ENCODE assay signal across 10 mouse cellular contexts in the genomic region with DNA sequence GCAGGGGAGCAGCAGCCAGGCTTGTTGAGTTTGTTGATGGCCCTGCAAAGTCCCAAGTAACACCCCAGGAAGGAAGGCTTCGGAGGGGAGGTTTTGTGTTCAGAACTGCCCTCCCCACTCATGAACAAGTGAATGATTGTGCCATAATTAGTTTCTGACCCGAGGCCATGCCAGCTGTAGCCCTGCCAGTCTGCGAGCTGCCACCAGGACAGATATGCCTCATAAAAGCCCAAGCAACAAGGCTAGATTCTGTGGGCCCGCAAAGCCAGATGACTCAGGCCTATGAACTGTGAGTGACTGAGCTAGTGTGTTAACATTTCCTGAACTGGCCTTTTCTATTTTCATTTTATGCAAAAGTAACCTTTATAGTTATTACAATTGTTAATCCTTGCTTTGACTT. TPM values are rescaled to one million over a fixed set of nuclear protein-coding genes. Genes with fewer than 3 reads are reported as not detected.
DNase-seq lines count a peak whose midpoint lies in the region; ATAC-seq and TF ChIP-seq lines count a peak whose summit lies in the region.
"Had no signal": no experiment of that assay in that cellular context is flagged by ENCODE, and none has a peak within 500 bp of the region (broad histone marks: within the 10 kb centered on the region; RNA-seq: fewer than 3 reads in every experiment).

No protein-coding gene starts in this region.

- no peaks in the 10 kb centered on the region for H3K27me3 ChIP-seq in midbrain, postnatal 0 days (ENCODE audit: insufficient read depth, low read length)
- H3K27me3 ChIP-seq in midbrain, embryonic 10.5 days (ENCODE audit: low read depth, poor library complexity, severe bottlenecking) = no peaks in the 10 kb centered on the region
- H3K27me3 ChIP-seq in kidney, embryonic 16.5 days (ENCODE audit: insufficient read depth, low read length) = no peaks in the 10 kb centered on the region
- no peaks in the 10 kb centered on the region for H3K27me3 ChIP-seq in thymus, adult 2 months (ENCODE audit: control insufficient read depth, insufficient read depth, low read length)
- H3K27me3 ChIP-seq: heart, embryonic 13.5 days had no signal

- DNase-seq in cerebellum, postnatal 10 days = peak; percentile 24 to 31
- DNase-seq in cerebellum, adult 9-10 months = no peak
- peak; percentile 2 for DNase-seq in midbrain, postnatal 0 days (ENCODE audit: low spot score)
- no peak for DNase-seq in midbrain, embryonic 10.5 days (ENCODE audit: low spot score)
- peak; percentile 3 for DNase-seq in right cerebral cortex, postnatal 25 days
- no peak for DNase-seq in thymus, adult 2 months
- DNase-seq: lung, postnatal 36 days had no signal

- H3K9me3 ChIP-seq in midbrain, postnatal 0 days (ENCODE audit: low read length) = no peaks in the 10 kb centered on the region
- no peaks in the 10 kb centered on the region for H3K9me3 ChIP-seq in midbrain, embryonic 10.5 days (replicated peaks)
- no peaks in the 10 kb centered on the region for H3K9me3 ChIP-seq in kidney, embryonic 16.5 days (ENCODE audit: low read length)
- H3K9me3 ChIP-seq: heart, embryonic 13.5 days had no signal

- no peak overlapping the region for H3K4me2 ChIP-seq in midbrain, postnatal 0 days (ENCODE audit: low read depth, low read length, poor library complexity, severe bottlenecking)
- H3K4me2 ChIP-seq in kidney, embryonic 16.5 days (replicated peaks; ENCODE audit: low read depth, low read length) = no peak overlapping the region
- H3K4me2 ChIP-seq: heart, embryonic 13.5 days had no signal

- ATAC-seq in midbrain, postnatal 0 days (ENCODE audit: low FRiP score) = no peak
- ATAC-seq in kidney, embryonic 16.5 days (ENCODE audit: low FRiP score, low TSS enrichment) = no peak
- ATAC-seq in megakaryocyte, adult 5-6 weeks (ENCODE audit: poor library complexity, severe bottlenecking) = no peak

- H3K4me3 ChIP-seq in midbrain, postnatal 0 days (ENCODE audit: low read depth, low read length) = no peak overlapping the region
- H3K4me3 ChIP-seq in midbrain, embryonic 10.5 days = no peak overlapping the region
- H3K4me3 ChIP-seq in kidney, embryonic 16.5 days (ENCODE audit: low read length) = no peak overlapping the region
- H3K4me3 ChIP-seq in thymus, adult 2 months (ENCODE audit: control insufficient read depth, insufficient read depth, low read length) = no peak overlapping the region
- H3K4me3 ChIP-seq: heart, embryonic 13.5 days had no signal

- no peaks in the 10 kb centered on the region for H3K4me1 ChIP-seq in midbrain, postnatal 0 days (ENCODE audit: insufficient read depth, low read length)
- H3K4me1 ChIP-seq in midbrain, embryonic 10.5 days = no peaks in the 10 kb centered on the region
- H3K4me1 ChIP-seq in kidney, embryonic 16.5 days (ENCODE audit: insufficient read depth, low read length) = 0 out of 2 replicates have a peak, but pooled peaks cover 2% of the 10 kb centered on the region
- no peaks in the 10 kb centered on the region for H3K4me1 ChIP-seq in thymus, adult 2 months (replicated peaks; ENCODE audit: control insufficient read depth, insufficient read depth, low read length)
- H3K4me1 ChIP-seq: heart, embryonic 13.5 days had no signal

- H3K9ac ChIP-seq in midbrain, postnatal 0 days (replicated peaks; ENCODE audit: low read length, poor library complexity, severe bottlenecking) = no peak overlapping the region
- H3K9ac ChIP-seq in kidney, embryonic 16.5 days (replicated peaks; ENCODE audit: low read length) = no peak overlapping the region
- H3K9ac ChIP-seq: heart, embryonic 13.5 days had no signal

- H3K36me3 ChIP-seq in midbrain, postnatal 0 days (ENCODE audit: insufficient read depth, low read length) = no peaks in the 10 kb centered on the region
- H3K36me3 ChIP-seq in midbrain, embryonic 10.5 days = no peaks in the 10 kb centered on the region
- H3K36me3 ChIP-seq in kidney, embryonic 16.5 days (ENCODE audit: insufficient read depth, low read length) = no peaks in the 10 kb centered on the region
- no peaks in the 10 kb centered on the region for H3K36me3 ChIP-seq in thymus, adult 2 months (ENCODE audit: control insufficient read depth, insufficient read depth, low read length)
- H3K36me3 ChIP-seq: heart, embryonic 13.5 days had no signal

- TF ChIP-seq CTCF in midbrain, postnatal 0 days (IDR thresholded peaks at IDR 0.05) = no peak
- no peak for TF ChIP-seq CTCF in thymus, adult 2 months (IDR thresholded peaks at IDR 0.05; ENCODE audit: borderline replicate concordance, control insufficient read depth, extremely low read depth, insufficient read depth, low read length, poor library complexity)

- TF ChIP-seq POLR2A in thymus, adult 2 months (IDR thresholded peaks at IDR 0.05; ENCODE audit: control insufficient read depth, extremely low read depth, insufficient read depth, low read length, poor library complexity) = no peak

- WGBS in midbrain, postnatal 0 days = 70% methylated on average over 4 of the region's 4 CpGs
- 76% methylated on average over 4 of the region's 4 CpGs for WGBS in midbrain, embryonic 10.5 days
- WGBS in kidney, embryonic 16.5 days = 45% methylated on average over 4 of the region's 4 CpGs
- WGBS in thymus, adult 2 months = 89% methylated on average over 4 of the region's 4 CpGs

- no peak overlapping the region for H3K27ac ChIP-seq in midbrain, postnatal 0 days (ENCODE audit: low read depth, low read length)
- no peak overlapping the region for H3K27ac ChIP-seq in midbrain, embryonic 10.5 days (replicated peaks)
- peak overlapping the region; percentile 34; the same call in 1 of the 2 replicates for H3K27ac ChIP-seq in kidney, embryonic 16.5 days (ENCODE audit: low read length)
- H3K27ac ChIP-seq in thymus, adult 2 months (ENCODE audit: control insufficient read depth, insufficient read depth, low read length) = no peak overlapping the region
- H3K27ac ChIP-seq: heart, embryonic 13.5 days had no signal

RNA-seq across cellular contexts. Expression of a gene that starts 48.3 kb away (rescaled TPM):
- 7.0 and 8.4 TPM in 2 replicates for total RNA-seq in midbrain, postnatal 0 days (2014; rRNA removed)
- 0.42 and 0.68 TPM in 2 replicates for polyA plus RNA-seq in midbrain, postnatal 0 days (2015; fragmentation: Nextera tagmentation; extraction: Ambion mirVana)
- polyA plus RNA-seq in midbrain, embryonic 10.5 days (2016; fragmentation: Nextera tagmentation; extraction: Ambion mirVana) = 3.6 and 3.9 TPM in 2 replicates
- 8.9 and 9.4 TPM in 2 replicates for polyA plus RNA-seq in kidney, embryonic 16.5 days (2015; fragmentation: Nextera tagmentation; extraction: Ambion mirVana)
- 0.61 and 1.3 TPM in 2 replicates for polyA plus RNA-seq in thymus, adult 2 months (2012; rRNA removed)
- not detected in 2 replicates for total RNA-seq in megakaryocyte, adult 5-6 weeks (2015)
- total RNA-seq in megakaryocyte, adult 5-6 weeks (2017) = 0.07 TPM in 1 of 2 replicates, not detected in the other

Comparison
In these comparisons a context has a peak if more than half of its experiments do, and no peak if none do; other contexts are left out.
1. DNase-seq: peak in cerebellum, postnatal 10 days (2 of 2), midbrain, postnatal 0 days (single experiment) and right cerebral cortex, postnatal 25 days (single experiment); none in cerebellum, adult 9-10 months (single experiment), midbrain, embryonic 10.5 days (single experiment) and thymus, adult 2 months (single experiment).